Mouse (Mus musculus) thymus, adult 2 months (tissue): ENCODE measurements at regions not wholly inside any gene's neighbourhood (a gene's known extent, or its start where the extent isn't known, plus 50 kb on each side); places are given as distances from the start of the nearest gene placed in this dataset.

ENCODE experiments used
- DNase-seq: peaks from one replicate; pipeline ENCODE4 v3.0.0; 2021
- H3K27ac ChIP-seq: fragments of 200-500 bp; 2 replicates; pipeline ENCODE4 v1.5.1; 2012; ENCODE audit warnings: low read length, control low read depth; ENCODE audit not compliant: control insufficient read depth, insufficient read depth
- H3K27me3 ChIP-seq: fragments of 200-500 bp; 2 replicates; pipeline ENCODE4 v1.6.1; 2012; ENCODE audit warnings: mild to moderate bottlenecking, low read length, moderate library complexity, mixed read lengths; ENCODE audit not compliant: control insufficient read depth, insufficient read depth
- H3K36me3 ChIP-seq: fragments of 200-500 bp; 2 replicates; pipeline ENCODE4 v1.6.1; 2012; ENCODE audit warnings: mild to moderate bottlenecking, low read length, moderate library complexity; ENCODE audit not compliant: control insufficient read depth, insufficient read depth
- H3K4me1 ChIP-seq: fragments of 200-500 bp; replicated peaks from 2 replicates; pipeline ENCODE4 v1.6.1; 2012; ENCODE audit warnings: low read length; ENCODE audit not compliant: control insufficient read depth, insufficient read depth
- H3K4me3 ChIP-seq: fragments of 200-500 bp; 2 replicates; pipeline ENCODE4 v1.5.1; 2012; ENCODE audit warnings: mild to moderate bottlenecking, low read length, control low read depth, moderate library complexity; ENCODE audit not compliant: control insufficient read depth, insufficient read depth
- CTCF ChIP-seq: fragments of 200-500 bp; IDR thresholded peaks from 2 replicates; pipeline ENCODE4 v1.5.1; 2012; ENCODE audit warnings: mild to moderate bottlenecking, control low read depth, low read length, moderate library complexity, borderline replicate concordance; ENCODE audit not compliant: control insufficient read depth, poor library complexity, insufficient read depth; ENCODE audit errors: extremely low read depth
- POLR2A ChIP-seq: fragments of 200-500 bp; IDR thresholded peaks from 2 replicates; pipeline ENCODE4 v1.6.1; 2012; ENCODE audit warnings: mild to moderate bottlenecking, low read length, control low read depth, moderate library complexity; ENCODE audit not compliant: control insufficient read depth, poor library complexity, insufficient read depth; ENCODE audit errors: extremely low read depth
- WGBS: fragments of 180-500 bp; shearing (Covaris S2); methylation state at CpG from one replicate; pipeline ENCODE4 v1.1.7; 2018; 5-methylcytosine and 5-hydroxymethylcytosine counted together

DNA sequence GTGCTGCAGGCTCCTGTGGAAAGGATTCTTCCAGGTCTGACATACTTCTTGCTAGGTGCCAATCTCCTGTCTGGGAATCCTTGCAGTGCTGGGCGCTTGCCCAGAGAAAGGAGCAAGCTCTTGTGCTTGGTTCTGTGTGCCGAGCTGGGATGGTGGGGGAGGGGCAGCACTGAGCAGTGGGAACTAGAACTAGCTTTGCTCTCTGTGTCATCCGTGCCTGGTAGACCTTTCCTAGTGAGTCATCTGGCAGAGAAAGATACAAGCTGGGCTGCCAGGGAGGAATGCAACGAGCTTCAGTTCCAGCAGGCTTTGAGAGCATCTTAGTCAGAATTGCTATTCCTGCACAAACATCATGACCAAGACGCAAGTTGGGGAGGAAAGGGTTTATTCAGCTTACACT, 108.6 kb downstream of the 1810013L24Rik start:
- Histone ChIP-seq H3K27me3 (no peaks in the 10 kb centered on the region), H3K36me3 (no peaks in the 10 kb centered on the region), H3K4me1 (no peaks in the 10 kb centered on the region), H3K4me3 (no peak overlapping the region), H3K27ac (no peak overlapping the region)
- no peak for DNase-seq
- TF ChIP-seq CTCF (no peak), POLR2A (no peak)
- WGBS = 48% methylated on average over 5 of the region's 5 CpGs

- DNase-seq = no peak
- no peak overlapping the region for H3K27ac ChIP-seq
Observed at GRCm38 (mm10) chr16:8939136-8939535, 109.2 kb downstream of the 1810013L24Rik start.

DNA sequence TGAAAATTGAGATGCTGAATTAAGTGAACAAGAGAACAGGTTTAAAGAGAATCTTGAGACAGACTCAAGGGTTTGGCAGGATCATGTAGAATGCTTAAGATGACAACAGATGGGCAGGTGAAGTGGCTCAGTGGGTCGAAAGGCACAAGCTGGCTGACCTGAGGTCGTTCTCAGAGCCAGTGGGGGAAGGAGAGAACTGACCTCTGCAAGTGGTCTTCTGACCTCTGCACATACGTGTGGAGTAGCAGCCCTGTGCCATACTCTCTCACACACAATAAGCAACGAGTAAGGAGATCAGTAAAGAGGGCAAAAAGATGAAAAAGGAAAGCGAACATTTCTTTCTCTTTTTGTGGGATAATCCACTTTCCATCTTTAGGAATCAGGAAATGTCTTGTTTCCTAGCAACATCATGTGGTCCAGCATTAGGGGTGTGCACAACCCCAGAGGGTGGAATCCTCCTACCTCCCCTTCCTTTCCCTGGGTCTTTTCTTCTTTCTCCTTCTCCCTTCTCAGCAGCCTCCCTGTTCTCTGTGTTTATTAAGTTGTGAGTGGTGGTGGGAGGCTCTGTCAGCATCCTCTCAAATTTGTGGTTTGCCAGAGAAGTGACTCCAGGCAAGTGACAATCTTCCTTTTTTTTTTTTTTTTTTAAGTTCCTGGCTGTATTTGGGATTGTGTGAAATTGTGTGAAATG, 114.7 kb downstream of the 1810013L24Rik start:
- H3K4me3 ChIP-seq = no peak overlapping the region
- 62% methylated on average over 5 of the region's 5 CpGs for WGBS
- H3K4me1 ChIP-seq = no peaks in the 10 kb centered on the region
- H3K36me3 ChIP-seq = no peaks in the 10 kb centered on the region
- no peak for DNase-seq
- H3K27me3 ChIP-seq = no peaks in the 10 kb centered on the region
- no peak overlapping the region for H3K27ac ChIP-seq
- TF ChIP-seq CTCF (no peak), POLR2A (no peak)

More at GRCm38 (mm10) chr16:8939136-8939535, 109.2 kb downstream of the 1810013L24Rik start:
- TF ChIP-seq POLR2A = no peak
- no peak for TF ChIP-seq CTCF
- Histone ChIP-seq H3K36me3 (no peaks in the 10 kb centered on the region), H3K4me3 (no peak overlapping the region), H3K27me3 (no peaks in the 10 kb centered on the region), H3K4me1 (no peaks in the 10 kb centered on the region)
- WGBS = 61% methylated on average over 7 of the region's 7 CpGs

DNA sequence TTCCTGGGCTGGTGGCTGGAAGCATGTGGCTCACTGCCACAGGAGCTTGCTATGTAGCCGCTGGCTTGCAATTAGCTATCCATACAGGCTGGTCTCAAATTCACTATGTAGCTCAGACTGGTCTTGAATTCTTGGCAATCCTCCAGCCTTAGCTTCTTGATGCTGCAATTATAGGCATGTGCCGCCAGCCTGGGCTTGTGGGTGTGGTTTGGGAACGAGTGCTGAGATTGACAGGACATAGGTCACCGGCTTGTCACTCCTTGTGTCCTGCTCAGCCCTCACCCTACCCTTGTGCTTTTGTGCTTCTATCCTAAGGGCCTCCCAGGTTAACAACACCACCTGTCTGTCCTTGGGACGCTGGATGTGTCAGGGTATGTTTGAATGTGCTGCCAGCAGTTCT, 117.9 kb downstream of the 1810013L24Rik start:
- DNase-seq = no peak
- 81% methylated on average over 5 of the region's 5 CpGs for WGBS
- H3K36me3 ChIP-seq = no peaks in the 10 kb centered on the region
- no peak for TF ChIP-seq POLR2A
- TF ChIP-seq CTCF = no peak
- no peaks in the 10 kb centered on the region for H3K4me1 ChIP-seq
- H3K27me3 ChIP-seq = no peaks in the 10 kb centered on the region
- H3K4me3 ChIP-seq = no peak overlapping the region
- H3K27ac ChIP-seq = no peak overlapping the region

- no peak for DNase-seq
- Histone ChIP-seq H3K4me1 (no peaks in the 10 kb centered on the region), H3K27ac (no peak overlapping the region), H3K36me3 (no peaks in the 10 kb centered on the region), H3K4me3 (no peak overlapping the region), H3K27me3 (no peaks in the 10 kb centered on the region)
- no peak for TF ChIP-seq POLR2A
- no peak for TF ChIP-seq CTCF
- 85% methylated on average over 6 of the region's 6 CpGs for WGBS
Observed at GRCm38 (mm10) chr16:8951156-8951899, 121.4 kb downstream of the 1810013L24Rik start.

DNA sequence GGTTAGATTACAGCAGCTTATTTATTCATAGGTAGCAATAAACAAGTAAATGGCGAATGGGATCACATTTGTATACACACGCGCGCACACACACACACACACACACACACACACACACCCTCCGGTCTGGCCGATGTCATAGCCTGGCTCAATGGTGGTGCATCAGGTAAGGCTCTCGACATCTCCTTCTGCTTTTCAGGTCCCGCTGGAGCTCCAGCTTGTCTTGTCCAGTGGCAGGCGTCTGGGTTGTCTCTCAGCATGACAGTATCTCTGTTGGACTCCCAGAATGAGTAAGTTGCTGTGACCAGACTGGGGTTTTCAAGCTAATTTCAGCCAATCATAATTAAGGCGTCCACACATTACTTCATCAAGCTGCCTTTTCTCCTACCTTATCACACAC, 131.8 kb downstream of the 1810013L24Rik start:
- Histone ChIP-seq H3K27ac (no peak overlapping the region), H3K36me3 (no peaks in the 10 kb centered on the region), H3K4me3 (no peak overlapping the region), H3K4me1 (no peaks in the 10 kb centered on the region), H3K27me3 (no peaks in the 10 kb centered on the region)
- 90% methylated on average over 10 of the region's 10 CpGs for WGBS
- no peak for DNase-seq
- TF ChIP-seq CTCF (no peak), POLR2A (no peak)
